Mouse (Mus musculus) hindbrain, embryonic 16.5 days (tissue): ENCODE data around the gene Srebf1. TPM values are rescaled to one million over a fixed set of nuclear protein-coding genes. Genes with fewer than 3 reads are reported as not detected.
A peak's percentile ranks its signal among the peaks of the same experiment; 100 is the strongest.

Source experiments
- ATAC-seq: fragments of 200-750 bp; cut with Nextera tagmentation; 2 replicates; pipeline ENCODE4 v1.8.0; 2017; ENCODE audit warnings: moderate TSS enrichment, moderate library complexity
- H3K27ac ChIP-seq: fragments of 300-500 bp; sonication (generic); 2 replicates; pipeline ENCODE4 v1.5.1; 2014; ENCODE audit warnings: low read depth, mild to moderate bottlenecking, control low read depth, low read length, moderate library complexity
- H3K27me3 ChIP-seq: fragments of 300-500 bp; sonication (generic); replicated peaks from 2 replicates; pipeline ENCODE4 v1.6.1; 2014; ENCODE audit warnings: low read length; ENCODE audit not compliant: control insufficient read depth, insufficient read depth
- H3K36me3 ChIP-seq: fragments of 300-500 bp; sonication (generic); 2 replicates; pipeline ENCODE4 v1.6.1; 2014; ENCODE audit warnings: mild to moderate bottlenecking, low read length, moderate library complexity, mixed read lengths; ENCODE audit not compliant: control insufficient read depth, insufficient read depth
- H3K4me1 ChIP-seq: fragments of 300-500 bp; sonication (generic); 2 replicates; pipeline ENCODE4 v1.6.1; 2014; ENCODE audit warnings: low read depth, low read length; ENCODE audit not compliant: control insufficient read depth, insufficient read depth
- H3K4me2 ChIP-seq: fragments of 300-500 bp; sonication (generic); 2 replicates; pipeline ENCODE4 v1.6.1; 2014; ENCODE audit warnings: mild to moderate bottlenecking, low read length, control low read depth, moderate library complexity
- H3K4me3 ChIP-seq: fragments of 300-500 bp; sonication (generic); 2 replicates; pipeline ENCODE4 v1.5.1; 2014; ENCODE audit warnings: mild to moderate bottlenecking, low read length, control low read depth, moderate library complexity
- H3K9ac ChIP-seq: fragments of 300-500 bp; sonication (generic); 2 replicates; pipeline ENCODE4 v1.6.1; 2014; ENCODE audit warnings: low read depth, mild to moderate bottlenecking, control low read depth, low read length, moderate library complexity
- H3K9me3 ChIP-seq: fragments of 300-500 bp; sonication (generic); 2 replicates; pipeline ENCODE4 v1.6.1; 2014; ENCODE audit warnings: mild to moderate bottlenecking, low read length, moderate library complexity; ENCODE audit not compliant: control insufficient read depth
- WGBS: fragments of 180-500 bp; shearing (Covaris S2); extraction: QIAGEN DNeasy Blood & Tissue Kit; methylation state at CpG from one replicate; pipeline ENCODE4 v1.1.7; 2014; 5-methylcytosine and 5-hydroxymethylcytosine counted together
- polyA plus RNA-seq: library from polyadenylated mRNA; unstranded; fragments of >200 nt; fragmentation: Nextera tagmentation; extraction: Ambion mirVana; gene quantifications from 2 replicates; pipeline ENCODE4 v1.2.1, GENCODE M21; 2015

The Srebf1 gene
- polyA plus RNA-seq, 1 experiment from 2014 or later, result 42.5 TPM

- H3K9me3 ChIP-seq, result no peaks in the 10 kb centered on the region
- H3K4me2 ChIP-seq, result no peak overlapping the region
- H3K9ac ChIP-seq, result no peak overlapping the region
- 82% methylated on average over 3 of the region's 3 CpGs for WGBS
- no peaks in the 10 kb centered on the region for H3K27me3 ChIP-seq
- no peak overlapping the region for H3K27ac ChIP-seq
- peaks cover 3% of the 10 kb centered on the region for H3K4me1 ChIP-seq
- no peak overlapping the region for H3K4me3 ChIP-seq
- 0 out of 2 replicates have a peak, but pooled peaks cover 2% of the 10 kb centered on the region for H3K36me3 ChIP-seq
- no peak for ATAC-seq
Measured at GRCm38 (mm10) chr11:60228525-60228924, 6.1 kb upstream of the Srebf1 start.

- ATAC-seq, result no peak
- 0 out of 2 replicates have a peak, but pooled peaks cover 2% of the 10 kb centered on the region for H3K36me3 ChIP-seq
- H3K4me1 ChIP-seq, result peaks cover 10% of the 10 kb centered on the region
- H3K4me3 ChIP-seq, result no peak overlapping the region
- H3K9me3 ChIP-seq, result no peaks in the 10 kb centered on the region
- H3K4me2 ChIP-seq, result no peak overlapping the region
- H3K9ac ChIP-seq, result no peak overlapping the region
- WGBS, result 62% methylated on average over 1 of the region's 1 CpGs
- H3K27me3 ChIP-seq, result no peaks in the 10 kb centered on the region
- H3K27ac ChIP-seq, result no peak overlapping the region
Measured at GRCm38 (mm10) chr11:60225874-60226273, 3.5 kb upstream of the Srebf1 start.

- Histone ChIP-seq H3K36me3 (no peaks in the 10 kb centered on the region), H3K4me1 (peaks cover 14% of the 10 kb centered on the region), H3K4me3 (no peak overlapping the region), H3K4me2 (no peak overlapping the region), H3K9me3 (no peaks in the 10 kb centered on the region), H3K27me3 (no peaks in the 10 kb centered on the region), H3K9ac (no peak overlapping the region), H3K27ac (no peak overlapping the region)
- no peak for ATAC-seq
- WGBS, result 55% methylated on average over 4 of the region's 4 CpGs
Measured at GRCm38 (mm10) chr11:60224676-60225075, 2.3 kb upstream of the Srebf1 start.

- Histone ChIP-seq H3K9ac (peak overlapping the region; percentile 9; the same call in 1 of the 2 replicates), H3K27me3 (no peaks in the 10 kb centered on the region), H3K4me2 (peak overlapping the region; percentile 69), H3K9me3 (no peaks in the 10 kb centered on the region), H3K36me3 (no peaks in the 10 kb centered on the region), H3K4me3 (no peak overlapping the region), H3K4me1 (peaks cover 19% of the 10 kb centered on the region), H3K27ac (no peak overlapping the region)
- WGBS, result 52% methylated on average over 3 of the region's 3 CpGs
- ATAC-seq, result no peak
Measured at GRCm38 (mm10) chr11:60222085-60222468, 304 bp downstream of the Srebf1 start.

GRCm38 (mm10) chr11:60221425-60221824 is 956 bp downstream of the Srebf1 start:
- no peaks in the 10 kb centered on the region for H3K27me3 ChIP-seq
- ATAC-seq, result no peak
- H3K4me2 ChIP-seq, result no peak overlapping the region
- no peak overlapping the region for H3K27ac ChIP-seq
- no peak overlapping the region for H3K4me3 ChIP-seq
- no peak overlapping the region for H3K9ac ChIP-seq
- H3K36me3 ChIP-seq, result no peaks in the 10 kb centered on the region
- H3K9me3 ChIP-seq, result no peaks in the 10 kb centered on the region
- peaks cover 19% of the 10 kb centered on the region for H3K4me1 ChIP-seq
- WGBS, result 92% methylated on average over 6 of the region's 6 CpGs

- peaks cover 19% of the 10 kb centered on the region for H3K4me1 ChIP-seq
- peak overlapping the region; percentile 59 for H3K27ac ChIP-seq
- H3K27me3 ChIP-seq, result no peaks in the 10 kb centered on the region
- H3K36me3 ChIP-seq, result no peaks in the 10 kb centered on the region
- H3K9me3 ChIP-seq, result no peaks in the 10 kb centered on the region
- peak overlapping the region; percentile 58 for H3K9ac ChIP-seq
- H3K4me2 ChIP-seq, result peak overlapping the region; percentile 67
- peak overlapping the region; percentile 52 for H3K4me3 ChIP-seq
- WGBS, result 1% methylated on average over 46 of the region's 46 CpGs
- peak; percentile 84 for ATAC-seq
Measured at GRCm38 (mm10) chr11:60220291-60220804, 2.0 kb downstream of the Srebf1 start.

GRCm38 (mm10) chr11:60219609-60220008 is 2.8 kb downstream of the Srebf1 start:
- Histone ChIP-seq H3K4me1 (peaks cover 19% of the 10 kb centered on the region), H3K9me3 (no peaks in the 10 kb centered on the region), H3K9ac (peak overlapping the region; percentile 58), H3K4me3 (peak overlapping the region; percentile 52), H3K4me2 (peak overlapping the region; percentile 67), H3K27me3 (no peaks in the 10 kb centered on the region), H3K27ac (peak overlapping the region; percentile 59), H3K36me3 (no peaks in the 10 kb centered on the region)
- WGBS, result 40% methylated on average over 8 of the region's 8 CpGs
- ATAC-seq, result no peak

GRCm38 (mm10) chr11:60217467-60217866 is 4.9 kb downstream of the Srebf1 start:
- Histone ChIP-seq H3K4me1 (peaks cover 12% of the 10 kb centered on the region), H3K36me3 (no peaks in the 10 kb centered on the region), H3K9me3 (no peaks in the 10 kb centered on the region), H3K9ac (no peak overlapping the region), H3K4me3 (no peak overlapping the region), H3K27me3 (no peaks in the 10 kb centered on the region), H3K4me2 (no peak overlapping the region), H3K27ac (no peak overlapping the region)
- WGBS, result 89% methylated on average over 7 of the region's 7 CpGs
- ATAC-seq, result no peak

GRCm38 (mm10) chr11:60216671-60217070 is 5.7 kb downstream of the Srebf1 start:
- H3K27ac ChIP-seq, result no peak overlapping the region
- no peaks in the 10 kb centered on the region for H3K36me3 ChIP-seq
- ATAC-seq, result no peak
- H3K27me3 ChIP-seq, result no peaks in the 10 kb centered on the region
- no peak overlapping the region for H3K4me3 ChIP-seq
- WGBS, result 68% methylated on average over 1 of the region's 1 CpGs
- no peak overlapping the region for H3K4me2 ChIP-seq
- H3K9me3 ChIP-seq, result no peaks in the 10 kb centered on the region
- H3K4me1 ChIP-seq, result peaks cover 9% of the 10 kb centered on the region
- no peak overlapping the region for H3K9ac ChIP-seq

- no peak for ATAC-seq
- Histone ChIP-seq H3K4me2 (no peak overlapping the region), H3K27me3 (no peaks in the 10 kb centered on the region), H3K27ac (no peak overlapping the region), H3K36me3 (no peaks in the 10 kb centered on the region), H3K4me1 (peaks cover 32% of the 10 kb centered on the region), H3K9ac (no peak overlapping the region), H3K9me3 (no peaks in the 10 kb centered on the region), H3K4me3 (no peak overlapping the region)
- whole genome bisulfite sequencing, result 55% methylated on average over 6 of the region's 6 CpGs
Measured at GRCm38 (mm10) chr11:60213266-60213665, 9.1 kb downstream of the Srebf1 start.
